Mouse (Mus musculus) heart, postnatal 0 days (tissue): Measurements from ENCODE around the gene Foxr2. TPM values are rescaled to one million over a fixed set of nuclear protein-coding genes. Genes with fewer than 3 reads are reported as not detected.

Source experiments
- ATAC-seq: fragments of 200-750 bp; cut with Nextera tagmentation; 2 replicates; pipeline ENCODE4 v1.8.0; 2017; ENCODE audit warnings: low read depth, moderate number of reproducible peaks, moderate library complexity; ENCODE audit not compliant: insufficient read depth
- DNase-seq: peaks from one replicate; pipeline ENCODE4 v3.0.0-alpha.2; 2016; ENCODE audit warnings: low spot score
- H3K27ac ChIP-seq: fragments of 300-500 bp; sonication (generic); 2 replicates; pipeline ENCODE4 v1.5.1; 2014; ENCODE audit warnings: low read depth, mild to moderate bottlenecking
- H3K27me3 ChIP-seq: fragments of 300-500 bp; sonication (generic); 2 replicates; pipeline ENCODE4 v1.6.1; 2014; ENCODE audit warnings: low read length, mixed read lengths; ENCODE audit not compliant: control insufficient read depth, insufficient read depth
- H3K36me3 ChIP-seq: fragments of 300-500 bp; sonication (generic); replicated peaks from 2 replicates; pipeline ENCODE4 v1.6.1; 2014; ENCODE audit warnings: low read length, mixed read lengths; ENCODE audit not compliant: control insufficient read depth, insufficient read depth
- H3K4me1 ChIP-seq: fragments of 300-500 bp; sonication (generic); 2 replicates; pipeline ENCODE4 v1.6.1; 2014; ENCODE audit warnings: antibody characterized with exemption; ENCODE audit not compliant: control insufficient read depth, insufficient read depth
- H3K4me2 ChIP-seq: fragments of 300-500 bp; sonication (generic); 2 replicates; pipeline ENCODE4 v1.6.1; 2014; ENCODE audit warnings: low read depth, mild to moderate bottlenecking, low read length, moderate library complexity
- H3K4me3 ChIP-seq: fragments of 300-500 bp; sonication (generic); 2 replicates; pipeline ENCODE4 v1.5.1; 2014; ENCODE audit warnings: low read depth, low read length
- H3K9ac ChIP-seq: fragments of 300-500 bp; sonication (generic); replicated peaks from 2 replicates; pipeline ENCODE4 v1.6.1; 2014; ENCODE audit warnings: low read depth, low read length, mixed read lengths
- H3K9me3 ChIP-seq: fragments of 300-500 bp; sonication (generic); replicated peaks from 2 replicates; pipeline ENCODE4 v1.6.1; 2016; ENCODE audit warnings: low read length; ENCODE audit not compliant: control insufficient read depth
- CTCF ChIP-seq: IDR thresholded peaks from 2 replicates; pipeline ENCODE4 v1.5.1; 2016; ENCODE audit warnings: antibody characterized with exemption, control low read depth, low read depth
- EP300 ChIP-seq: IDR thresholded peaks from 2 replicates; pipeline ENCODE4 v1.6.1; 2016; ENCODE audit warnings: antibody characterized with exemption, low read depth
- WGBS: fragments of 180-500 bp; shearing (Covaris S2); extraction: QIAGEN DNeasy Blood & Tissue Kit; methylation state at CpG from one replicate; pipeline ENCODE4 v1.1.7; 2014; 5-methylcytosine and 5-hydroxymethylcytosine counted together
- polyA plus RNA-seq: library from polyadenylated mRNA; unstranded; fragments of >200 nt; fragmentation: Nextera tagmentation; extraction: Ambion mirVana; gene quantifications from 2 replicates; pipeline ENCODE4 v1.2.1, GENCODE M21; 2015
- total RNA-seq: library from RNA; depleted of rRNA; stranded (reverse); fragments of >200 nt; gene quantifications from 2 replicates; pipeline ENCODE4 v1.2.3, GENCODE M21; 2014; ENCODE audit warnings: low replicate concordance; rRNA removed

The Foxr2 gene
- total RNA-seq, result not detected in 2 replicates
- not detected in 2 replicates for polyA plus RNA-seq

- H3K27ac ChIP-seq, result no peak within 1 kb of the TSS
- H3K9me3 ChIP-seq, result no peaks in the 10 kb centered on the region
- ATAC-seq (no peak), DNase-seq (no peak)
- H3K4me1 ChIP-seq, result no peaks in the 10 kb centered on the region
- no peak within 1 kb of the TSS for H3K4me3 ChIP-seq
- H3K4me2 ChIP-seq, result no peak within 1 kb of the TSS
- H3K9ac ChIP-seq, result no peak within 1 kb of the TSS
- WGBS, result 15% methylated on average over 3 of the region's 3 CpGs
- H3K36me3 ChIP-seq, result no peaks in the 10 kb centered on the region
- no peaks in the 10 kb centered on the region for H3K27me3 ChIP-seq
- no peak for TF ChIP-seq CTCF
- no peak for TF ChIP-seq EP300
Measured at GRCm38 (mm10) chrX:153118486-153118885, at the start of gene Foxr2. Gene Foxr2, plus strand, starts transcription at chrX:153118786.

GRCm38 (mm10) chrX:153119013-153119412, 427 bp downstream of the Foxr2 start:
- 39% methylated on average over 2 of the region's 2 CpGs for WGBS
- no peak for ATAC-seq
- Histone ChIP-seq H3K36me3 (no peaks in the 10 kb centered on the region), H3K9me3 (no peaks in the 10 kb centered on the region), H3K27ac (no peak overlapping the region), H3K4me2 (no peak overlapping the region), H3K4me3 (no peak overlapping the region), H3K9ac (no peak overlapping the region), H3K27me3 (no peaks in the 10 kb centered on the region), H3K4me1 (no peaks in the 10 kb centered on the region)
- TF ChIP-seq CTCF (no peak), EP300 (no peak)
- DNase-seq, result no peak

- TF ChIP-seq CTCF, result peak; percentile 12; the same call in 1 of the 2 replicates
- no peak for TF ChIP-seq EP300
- 17% methylated on average over 47 of the region's 47 CpGs for WGBS
- Histone ChIP-seq H3K27me3 (no peaks in the 10 kb centered on the region; the same call in 1 of the 2 replicates), H3K4me3 (peak within 1 kb of the TSS; percentile 49), H3K9ac (no peak within 1 kb of the TSS), H3K4me1 (no peaks in the 10 kb centered on the region), H3K27ac (no peak within 1 kb of the TSS), H3K9me3 (no peaks in the 10 kb centered on the region), H3K4me2 (peak within 1 kb of the TSS; percentile 71), H3K36me3 (no peaks in the 10 kb centered on the region)
- DNase-seq (peak; percentile 38), ATAC-seq (peak; percentile 93)
Measured at GRCm38 (mm10) chrX:153139734-153140515, 21.3 kb downstream of the Foxr2 start, which contains the start of gene Rragb. Gene Rragb, plus strand, starts transcription at chrX:153139981.

- H3K4me1 ChIP-seq, result no peaks in the 10 kb centered on the region
- no peak overlapping the region for H3K4me2 ChIP-seq
- DNase-seq (no peak), ATAC-seq (no peak)
- H3K4me3 ChIP-seq, result no peak overlapping the region
- TF ChIP-seq EP300 (no peak), CTCF (no peak)
- WGBS, result 52% methylated on average over 3 of the region's 3 CpGs
- no peaks in the 10 kb centered on the region for H3K9me3 ChIP-seq
- no peaks in the 10 kb centered on the region for H3K36me3 ChIP-seq
- H3K27me3 ChIP-seq, result no peaks in the 10 kb centered on the region; the same call in 1 of the 2 replicates
- no peak overlapping the region for H3K9ac ChIP-seq
- no peak overlapping the region for H3K27ac ChIP-seq
Measured at GRCm38 (mm10) chrX:153142656-153143055, 24.1 kb downstream of the Foxr2 start.

- WGBS, result 29% methylated on average over 1 of the region's 1 CpGs
- Histone ChIP-seq H3K4me2 (no peak overlapping the region), H3K27ac (no peak overlapping the region), H3K4me1 (no peaks in the 10 kb centered on the region), H3K9me3 (no peaks in the 10 kb centered on the region), H3K36me3 (no peaks in the 10 kb centered on the region), H3K4me3 (no peak overlapping the region), H3K9ac (no peak overlapping the region), H3K27me3 (no peaks in the 10 kb centered on the region)
- TF ChIP-seq CTCF (no peak), EP300 (no peak)
- no peak for ATAC-seq
- no peak for DNase-seq
Measured at GRCm38 (mm10) chrX:153151766-153152165, 33.2 kb downstream of the Foxr2 start.

- no peaks in the 10 kb centered on the region for H3K9me3 ChIP-seq
- no peaks in the 10 kb centered on the region for H3K27me3 ChIP-seq
- no peak overlapping the region for H3K27ac ChIP-seq
- DNase-seq (no peak), ATAC-seq (no peak)
- 50% methylated on average over 3 of the region's 3 CpGs for WGBS
- TF ChIP-seq CTCF (peak; percentile 46), EP300 (no peak)
- H3K4me3 ChIP-seq, result no peak overlapping the region
- H3K9ac ChIP-seq, result no peak overlapping the region
- no peaks in the 10 kb centered on the region for H3K4me1 ChIP-seq
- no peaks in the 10 kb centered on the region for H3K36me3 ChIP-seq
- no peak overlapping the region for H3K4me2 ChIP-seq
Measured at GRCm38 (mm10) chrX:153155322-153155721, 36.7 kb downstream of the Foxr2 start.
